Mouse (Mus musculus) heart, embryonic 10.5 days (tissue): Measurements from ENCODE around the gene D430042O09Rik. TPM values are rescaled to one million over a fixed set of nuclear protein-coding genes. Genes with fewer than 3 reads are reported as not detected.

Source experiments
- DNase-seq: peaks from one replicate; pipeline ENCODE4 v3.0.0-alpha.2; 2017; ENCODE audit warnings: low spot score
- H3K27ac ChIP-seq: fragments of 300-500 bp; sonication (generic); 2 replicates; pipeline ENCODE4 v1.5.1; 2016; ENCODE audit warnings: mild to moderate bottlenecking
- H3K27me3 ChIP-seq: fragments of 300-500 bp; sonication (generic); 2 replicates; pipeline ENCODE4 v1.6.1; 2016; ENCODE audit warnings: mild to moderate bottlenecking; ENCODE audit not compliant: poor library complexity, insufficient read depth, severe bottlenecking
- H3K36me3 ChIP-seq: fragments of 300-500 bp; sonication (generic); 2 replicates; pipeline ENCODE4 v1.6.1; 2016; ENCODE audit warnings: mild to moderate bottlenecking, moderate library complexity
- H3K4me1 ChIP-seq: fragments of 300-500 bp; sonication (generic); 2 replicates; pipeline ENCODE4 v1.6.1; 2016; ENCODE audit warnings: mild to moderate bottlenecking
- H3K4me3 ChIP-seq: fragments of 300-500 bp; sonication (generic); 2 replicates; pipeline ENCODE4 v1.5.1; 2016; ENCODE audit warnings: mild to moderate bottlenecking, moderate library complexity
- H3K9me3 ChIP-seq: fragments of 300-500 bp; sonication (generic); 2 replicates; pipeline ENCODE4 v1.6.1; 2016; ENCODE audit warnings: mild to moderate bottlenecking, moderate library complexity
- WGBS: fragments of 180-500 bp; shearing (Covaris S2); methylation state at CpG from one replicate; pipeline ENCODE4 v1.1.7; 2016; 5-methylcytosine and 5-hydroxymethylcytosine counted together
- polyA plus RNA-seq: library from polyadenylated mRNA; unstranded; fragments of >200 nt; fragmentation: Nextera tagmentation; extraction: Ambion mirVana; gene quantifications from 2 replicates; pipeline ENCODE4 v1.2.1, GENCODE M21; 2016

Gene D430042O09Rik
- polyA plus RNA-seq, 1 experiment from 2014 or later: 9.2 TPM

DNA sequence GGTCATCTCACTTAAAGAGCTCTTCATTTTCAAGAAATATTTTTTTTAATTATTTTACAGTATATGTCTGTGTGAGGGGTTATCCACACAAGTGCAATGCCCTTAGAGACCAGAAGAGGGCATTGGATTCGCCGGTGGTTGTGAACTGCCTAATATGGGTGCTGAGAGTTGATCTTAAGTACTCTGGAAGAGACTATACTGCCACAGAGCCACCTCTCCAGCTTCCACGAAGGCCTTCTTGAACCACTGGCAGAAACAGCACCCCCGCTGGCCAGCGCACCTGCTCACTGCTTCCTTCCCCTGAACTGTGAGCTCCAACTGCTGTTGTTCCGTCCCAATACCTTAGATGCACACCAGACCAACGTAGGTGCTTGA lies 39.6 kb downstream of the D430042O09Rik start:
- Histone ChIP-seq H3K9me3 (no peaks in the 10 kb centered on the region), H3K36me3 (no peaks in the 10 kb centered on the region), H3K4me1 (peaks cover 33% of the 10 kb centered on the region), H3K4me3 (no peak overlapping the region), H3K27ac (no peak overlapping the region), H3K27me3 (no peaks in the 10 kb centered on the region)
- DNase-seq: no peak
- 53% methylated on average over 7 of the region's 7 CpGs for WGBS

DNA sequence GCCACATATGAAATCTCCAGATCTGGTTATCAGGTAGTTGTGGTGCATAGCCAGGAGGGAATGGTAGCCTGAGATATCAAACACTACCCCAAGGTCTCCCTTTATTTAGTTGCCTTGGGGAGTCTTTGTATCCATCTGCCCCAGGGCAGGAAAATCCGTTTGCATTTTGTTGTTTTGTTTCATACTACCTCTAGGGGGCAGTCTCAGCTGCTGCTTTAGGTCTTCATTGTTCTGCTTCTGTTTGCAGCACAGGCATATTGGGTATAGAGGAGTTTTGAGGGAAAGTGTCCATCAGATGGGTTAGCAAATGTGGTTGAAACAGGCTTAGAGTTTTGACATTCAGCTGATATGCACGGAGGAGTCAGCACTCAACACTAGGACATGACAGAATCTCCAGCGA lies 40.5 kb downstream of the D430042O09Rik start:
- Histone ChIP-seq H3K27ac (no peak overlapping the region), H3K36me3 (0 out of 2 replicates have a peak, but pooled peaks cover under 1% of the 10 kb centered on the region), H3K4me3 (no peak overlapping the region), H3K27me3 (no peaks in the 10 kb centered on the region), H3K4me1 (peaks cover 38% of the 10 kb centered on the region), H3K9me3 (no peaks in the 10 kb centered on the region)
- DNase-seq: no peak
- 50% methylated on average over 3 of the region's 3 CpGs for WGBS

DNA sequence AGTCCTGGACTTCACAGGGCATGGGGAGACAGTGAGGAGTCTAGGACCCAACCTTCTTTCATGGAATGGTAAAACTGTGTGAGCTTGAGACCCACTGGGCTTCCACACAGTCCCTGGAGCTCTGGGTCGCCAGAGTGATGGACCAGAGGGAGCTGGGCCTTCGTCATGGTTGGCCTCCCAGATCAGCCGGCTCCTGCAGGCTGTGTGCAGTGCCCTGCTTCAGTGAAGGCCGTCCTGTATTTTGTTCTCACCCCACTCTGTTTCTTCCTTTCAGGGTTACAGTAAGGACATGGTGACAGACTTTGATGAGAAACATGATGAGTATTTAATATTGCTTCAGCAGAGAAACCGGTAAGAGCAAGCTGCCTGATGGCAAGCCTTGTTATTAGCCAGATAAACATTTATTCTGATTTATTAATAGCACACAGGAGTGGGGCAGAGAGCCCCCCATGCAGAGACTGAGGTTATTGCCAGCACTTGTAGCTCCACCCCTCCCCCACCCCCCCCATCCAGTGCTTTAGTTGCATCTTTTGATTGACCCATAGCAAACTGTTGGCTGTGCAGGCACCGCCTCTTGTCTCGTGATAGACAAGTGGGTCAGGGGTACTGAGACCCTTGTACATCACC lies 45.1 kb downstream of the D430042O09Rik start:
- no peak for DNase-seq
- 64% methylated on average over 7 of the region's 7 CpGs for WGBS
- peak overlapping the region; percentile 80 for H3K27ac ChIP-seq
- H3K9me3 ChIP-seq: no peaks in the 10 kb centered on the region
- H3K36me3 ChIP-seq: peaks cover 4% of the 10 kb centered on the region; the same call in 1 of the 2 replicates
- H3K4me1 ChIP-seq: peaks cover 38% of the 10 kb centered on the region
- H3K4me3 ChIP-seq: no peak overlapping the region
- H3K27me3 ChIP-seq: no peaks in the 10 kb centered on the region

DNA sequence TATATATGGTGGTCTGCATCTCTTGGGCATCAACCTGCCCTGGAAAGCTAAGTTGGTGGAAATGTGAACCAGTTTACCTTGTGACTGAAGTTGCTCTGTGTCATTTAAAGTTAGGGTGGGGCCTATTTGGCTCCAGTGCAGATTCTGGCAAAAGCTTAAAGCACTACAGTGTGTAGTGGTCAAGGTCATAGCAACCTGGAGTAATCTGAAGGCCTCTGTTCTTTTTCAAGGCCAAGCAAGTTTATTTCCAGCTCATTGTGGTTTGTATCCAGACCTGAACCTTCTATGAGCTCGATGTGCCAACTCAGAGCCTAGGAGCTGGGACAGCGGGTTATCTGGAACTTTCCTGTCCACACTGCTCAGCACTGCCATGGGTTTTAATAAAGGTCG lies 45.6 kb downstream of the D430042O09Rik start:
- Histone ChIP-seq H3K27ac (peak overlapping the region; percentile 80), H3K9me3 (no peaks in the 10 kb centered on the region), H3K4me1 (peaks cover 43% of the 10 kb centered on the region), H3K36me3 (peaks cover 4% of the 10 kb centered on the region; the same call in 1 of the 2 replicates), H3K27me3 (no peaks in the 10 kb centered on the region), H3K4me3 (no peak overlapping the region)
- no peak for DNase-seq
- 76% methylated on average over 3 of the region's 3 CpGs for WGBS

DNA sequence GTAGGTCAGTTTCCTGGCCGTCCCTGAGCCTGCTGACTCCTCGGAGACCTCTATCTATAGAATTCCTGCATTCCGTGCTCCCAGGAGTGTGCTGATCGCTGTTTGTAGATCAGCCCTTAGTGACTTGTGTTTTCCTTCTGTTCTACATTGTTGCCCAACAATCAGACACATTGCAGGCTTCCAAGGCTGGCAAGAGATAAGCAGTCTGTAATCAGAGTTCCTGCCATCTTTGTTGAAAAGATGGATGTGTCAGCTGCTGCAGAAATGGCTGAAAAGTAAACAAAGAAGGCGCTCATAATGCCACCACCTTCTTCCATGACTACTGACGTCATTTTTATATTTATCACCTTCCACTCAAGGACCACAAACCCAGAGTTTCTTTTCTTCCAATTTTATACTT lies 49.1 kb downstream of the D430042O09Rik start:
- Histone ChIP-seq H3K36me3 (peaks cover 8% of the 10 kb centered on the region; the same call in 1 of the 2 replicates), H3K4me1 (peaks cover 41% of the 10 kb centered on the region), H3K27ac (peak overlapping the region; percentile 48; the same call in 1 of the 2 replicates), H3K4me3 (no peak overlapping the region), H3K27me3 (no peaks in the 10 kb centered on the region), H3K9me3 (no peaks in the 10 kb centered on the region)
- 26% methylated on average over 6 of the region's 6 CpGs for WGBS
- no peak for DNase-seq

DNA sequence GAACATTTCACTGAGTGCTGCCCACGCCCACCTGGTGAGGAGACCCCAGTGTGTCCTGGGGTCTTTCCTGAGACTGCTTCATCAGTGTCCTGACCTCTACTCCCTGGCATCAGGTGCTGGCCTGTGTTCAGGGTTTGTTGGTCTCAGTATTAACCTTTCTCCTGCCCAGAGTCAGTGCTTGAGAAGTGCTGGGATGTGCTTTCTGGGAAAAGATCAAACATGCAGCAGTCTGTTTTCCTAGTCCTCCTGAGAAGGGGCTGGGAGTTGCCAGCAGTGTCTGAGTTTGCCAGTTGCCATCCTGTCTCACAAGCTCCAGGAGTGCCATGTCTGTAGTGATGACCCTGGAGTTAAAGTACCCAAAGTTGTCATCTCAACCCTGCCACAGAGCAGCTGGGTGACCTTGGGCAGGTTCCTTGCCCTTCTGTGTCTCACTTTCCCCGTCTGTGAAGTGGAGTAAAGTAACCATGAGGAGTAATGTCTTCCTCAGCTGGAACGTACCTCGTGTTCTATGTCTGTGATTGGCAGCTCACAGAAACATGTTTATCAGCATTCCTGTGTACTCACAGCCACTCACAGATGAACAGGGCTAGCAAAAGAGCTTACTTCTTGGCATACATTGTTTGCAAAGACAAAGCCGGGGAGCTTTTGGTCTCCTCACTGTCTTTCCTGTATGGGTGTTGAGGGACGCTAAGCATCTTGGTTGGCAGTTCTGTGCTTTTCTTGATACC lies 50.4 kb downstream of the D430042O09Rik start:
- peaks cover 11% of the 10 kb centered on the region; the same call in 1 of the 2 replicates for H3K36me3 ChIP-seq
- H3K4me3 ChIP-seq: no peak overlapping the region
- no peaks in the 10 kb centered on the region for H3K27me3 ChIP-seq
- no peak for DNase-seq
- H3K27ac ChIP-seq: peak overlapping the region; percentile 78
- H3K4me1 ChIP-seq: peaks cover 43% of the 10 kb centered on the region
- WGBS: 58% methylated on average over 6 of the region's 6 CpGs
- H3K9me3 ChIP-seq: no peaks in the 10 kb centered on the region

DNA sequence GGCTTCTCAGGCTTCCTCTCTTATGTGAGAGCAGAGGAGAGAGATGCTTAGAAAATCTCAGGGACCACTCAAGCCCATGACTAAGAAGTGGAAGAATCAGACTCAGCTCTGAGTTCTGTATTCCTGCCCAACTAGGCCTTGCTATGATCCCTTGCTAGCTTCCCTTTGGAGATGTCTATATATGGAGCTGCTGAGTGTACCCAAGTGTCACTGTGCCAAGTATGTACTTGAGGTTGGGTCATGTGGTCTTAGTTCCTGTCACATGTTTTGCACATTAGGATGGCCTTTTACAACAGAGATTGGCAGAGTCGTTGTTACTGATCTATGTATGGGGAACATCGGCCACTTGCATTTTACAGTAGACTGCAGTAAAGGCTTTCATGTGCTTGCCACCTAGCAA lies 54.6 kb downstream of the D430042O09Rik start:
- peaks cover 66% of the 10 kb centered on the region for H3K4me1 ChIP-seq
- peaks cover 11% of the 10 kb centered on the region; the same call in 1 of the 2 replicates for H3K36me3 ChIP-seq
- WGBS: 71% methylated on average over 2 of the region's 2 CpGs
- H3K9me3 ChIP-seq: no peaks in the 10 kb centered on the region
- H3K27ac ChIP-seq: peak overlapping the region; percentile 87
- no peaks in the 10 kb centered on the region for H3K27me3 ChIP-seq
- H3K4me3 ChIP-seq: no peak overlapping the region
- DNase-seq: no peak

DNA sequence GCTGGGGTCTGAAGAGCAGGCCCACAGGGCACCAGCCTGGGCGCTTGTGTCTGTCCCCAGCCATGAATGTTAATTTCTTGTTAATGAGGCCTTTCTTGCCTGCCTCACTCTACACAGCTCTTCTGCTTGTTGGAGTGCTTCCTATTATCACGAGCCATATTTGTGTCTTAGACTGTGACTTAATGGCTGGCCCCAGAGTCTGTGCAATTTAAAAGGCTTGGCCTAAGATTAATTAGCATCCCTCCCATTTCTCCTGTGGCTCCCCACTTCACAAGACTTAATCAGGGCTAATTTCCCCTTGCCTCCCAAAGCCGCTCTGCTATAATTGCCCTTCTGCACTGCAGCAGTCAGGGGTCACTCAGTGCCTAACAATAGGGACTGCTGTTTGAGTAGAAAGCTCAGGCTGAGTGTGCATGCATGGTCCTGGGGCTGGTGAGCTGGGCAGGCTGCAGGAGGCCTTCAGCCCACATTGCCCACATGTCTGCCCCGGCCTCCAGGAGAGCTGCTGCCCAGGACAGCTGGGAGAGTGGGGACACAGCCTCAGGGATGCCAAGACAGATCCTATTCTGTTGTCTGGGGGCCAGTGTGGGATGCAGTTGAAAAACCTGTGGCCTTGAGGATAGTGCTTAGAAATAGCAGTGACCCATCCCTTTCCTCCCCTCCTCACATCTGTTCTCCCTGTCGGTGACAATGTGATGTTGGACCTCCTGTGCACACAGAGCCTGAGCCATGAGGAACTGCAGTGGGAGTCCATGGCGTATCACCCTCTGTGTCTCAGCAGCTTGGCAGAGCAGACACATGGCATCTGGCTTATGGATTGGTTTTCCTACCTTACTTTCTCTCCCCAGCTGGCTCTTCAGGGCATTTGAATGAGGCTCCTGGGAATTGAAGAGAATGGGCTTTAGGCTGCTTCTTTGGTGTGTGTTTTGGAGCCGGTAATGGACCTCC lies 55.5 kb downstream of the D430042O09Rik start:
- Histone ChIP-seq H3K4me3 (no peak overlapping the region), H3K36me3 (peaks cover 11% of the 10 kb centered on the region; the same call in 1 of the 2 replicates), H3K27me3 (no peaks in the 10 kb centered on the region), H3K4me1 (peaks cover 70% of the 10 kb centered on the region), H3K9me3 (no peaks in the 10 kb centered on the region), H3K27ac (peak overlapping the region; percentile 87)
- no peak for DNase-seq
- WGBS: 80% methylated on average over 7 of the region's 7 CpGs

DNA sequence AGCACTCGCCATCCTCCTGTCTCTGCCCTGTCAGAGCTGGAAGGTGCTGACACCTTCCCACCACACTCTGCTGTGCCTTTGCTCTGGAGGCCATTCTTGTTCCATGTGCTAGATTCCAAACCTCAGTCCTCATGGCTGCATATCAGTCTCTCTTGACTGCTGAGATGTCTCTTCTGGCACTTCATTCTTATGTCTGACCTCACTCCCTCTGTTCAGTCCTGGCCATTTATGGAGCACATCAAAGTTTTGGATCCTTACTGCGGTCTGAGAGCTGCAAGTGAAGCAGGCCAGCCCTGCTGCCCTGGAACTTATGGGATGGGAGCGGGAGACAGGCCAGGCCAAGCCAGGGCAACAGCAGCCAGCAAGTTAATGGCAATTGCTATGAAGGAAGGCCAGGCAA lies 56.7 kb downstream of the D430042O09Rik start:
- Histone ChIP-seq H3K36me3 (peaks cover 11% of the 10 kb centered on the region; the same call in 1 of the 2 replicates), H3K27ac (peak overlapping the region; percentile 87)

DNA sequence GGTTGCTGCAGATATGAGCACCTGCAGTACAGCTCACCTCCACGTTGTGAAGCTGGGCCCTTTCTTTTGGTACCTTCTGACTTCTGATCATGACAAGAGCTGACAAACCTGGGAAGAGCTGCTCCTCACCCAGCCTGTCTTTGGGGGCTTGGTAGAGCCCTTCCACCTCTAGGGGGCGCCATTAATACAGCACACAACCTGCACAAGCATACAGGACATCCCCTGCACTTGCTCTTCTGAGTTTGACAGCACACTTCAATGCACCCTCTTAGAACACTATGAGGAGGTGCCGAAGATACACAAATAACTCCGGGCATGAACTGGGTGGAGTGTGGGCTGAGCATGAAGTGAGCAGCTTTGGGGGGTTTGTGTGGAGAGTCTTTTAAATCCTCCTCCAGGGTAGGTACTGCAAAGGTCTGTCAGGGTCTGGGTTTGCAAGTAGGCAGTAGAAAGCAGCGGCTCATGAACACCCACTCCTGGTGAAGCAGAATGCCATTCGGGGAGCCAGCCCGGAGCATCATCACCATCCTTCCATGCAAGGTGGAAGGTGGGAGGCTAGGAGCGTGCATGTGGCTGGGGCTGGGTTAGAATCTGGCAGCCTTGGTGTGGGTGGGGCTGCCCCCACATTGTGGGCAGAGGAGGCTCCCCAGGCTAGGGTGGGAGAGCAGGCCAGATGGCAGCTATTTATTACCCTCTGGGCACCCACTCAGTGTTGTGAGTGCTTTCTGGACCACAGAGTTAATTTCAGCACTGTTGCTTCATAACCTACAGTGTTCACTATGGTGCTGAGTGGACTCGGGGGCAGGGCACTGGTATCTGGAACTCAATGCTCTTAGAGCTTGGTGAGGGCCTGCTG lies 59.5 kb downstream of the D430042O09Rik start:
- WGBS: 52% methylated on average over 9 of the region's 9 CpGs
- Histone ChIP-seq H3K27me3 (no peaks in the 10 kb centered on the region), H3K36me3 (0 out of 2 replicates have a peak, but pooled peaks cover 4% of the 10 kb centered on the region), H3K4me1 (peaks cover 79% of the 10 kb centered on the region), H3K27ac (peak overlapping the region; percentile 87), H3K9me3 (no peaks in the 10 kb centered on the region), H3K4me3 (0 out of 2 replicates have a peak overlapping the region, but pooled peaks have one; percentile 5)
- DNase-seq: peak; percentile 88

More for the DNA sequence above, 56.7 kb downstream of the D430042O09Rik start:
- no peaks in the 10 kb centered on the region for H3K27me3 ChIP-seq
- peak; percentile 85 for DNase-seq
- H3K4me3 ChIP-seq: no peak overlapping the region
- peaks cover 74% of the 10 kb centered on the region for H3K4me1 ChIP-seq
- no peaks in the 10 kb centered on the region for H3K9me3 ChIP-seq
- 39% methylated on average over 3 of the region's 3 CpGs for WGBS

DNA sequence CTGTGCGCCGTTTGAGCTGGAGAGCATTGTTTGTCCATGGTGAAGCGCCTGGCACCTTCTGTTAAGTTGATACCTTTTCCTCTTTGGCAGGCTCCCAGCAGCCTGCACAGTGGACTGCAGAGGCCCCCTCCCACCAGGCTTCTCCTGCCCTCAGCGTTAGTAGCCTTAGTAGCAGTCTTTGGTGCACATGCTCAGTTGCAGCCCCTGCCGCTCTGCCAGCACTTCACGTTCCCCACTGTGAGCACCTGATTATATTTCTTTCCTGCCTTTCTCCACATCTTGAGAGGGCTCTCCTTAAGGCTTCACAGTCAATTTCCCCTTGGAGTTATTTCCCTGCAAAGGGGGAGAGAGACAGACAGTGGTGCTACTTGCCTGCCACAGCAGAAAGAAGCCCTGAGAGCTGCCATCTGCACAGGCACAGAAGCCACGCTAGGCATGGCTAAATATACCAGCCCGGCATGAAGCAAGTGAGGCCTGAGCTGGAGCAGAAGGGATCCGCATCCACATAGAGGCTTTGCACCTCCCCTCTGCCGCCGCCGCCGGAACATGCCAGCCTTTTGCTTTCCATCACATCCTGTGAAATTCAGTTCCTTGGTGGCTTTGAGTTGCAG lies 65.4 kb downstream of the D430042O09Rik start:
- Histone ChIP-seq H3K36me3 (peaks cover 12% of the 10 kb centered on the region; the same call in 1 of the 2 replicates), H3K4me3 (no peak overlapping the region), H3K4me1 (peaks cover 31% of the 10 kb centered on the region), H3K27ac (peak overlapping the region; percentile 49; the same call in 1 of the 2 replicates), H3K9me3 (no peaks in the 10 kb centered on the region), H3K27me3 (no peaks in the 10 kb centered on the region)
- WGBS: 77% methylated on average over 13 of the region's 13 CpGs
- DNase-seq: no peak
